Mouse (Mus musculus): ENCODE data around the gene 1700003F12Rik. TPM values are rescaled to one million over a fixed set of nuclear protein-coding genes. Genes with fewer than 3 reads are reported as not detected.
A peak's percentile ranks its signal among the peaks of the same experiment; 100 is the strongest.

The 1700003F12Rik gene
- polyA plus RNA-seq, 1 experiment from 2014 or later = 2.5 TPM

GRCm38 (mm10) chr2:154583906-154584872 is 37.3 kb downstream of the 1700003F12Rik start:
- peak; percentile 79; the same call in 1 of the 2 replicates for ATAC-seq (ENCODE audit: low FRiP score)
- Histone ChIP-seq H3K27me3 (0 out of 2 replicates have a peak, but pooled peaks cover 4% of the 10 kb centered on the region), H3K27ac (peak overlapping the region; percentile 68), H3K4me2 (no peak overlapping the region), H3K36me3 (replicated peaks) (no peaks in the 10 kb centered on the region; the same call in 1 of the 2 replicates), H3K9me3 (no peaks in the 10 kb centered on the region), H3K4me1 (peaks cover 16% of the 10 kb centered on the region), H3K4me3 (replicated peaks) (no peak overlapping the region), H3K9ac (no peak overlapping the region)
- WGBS = 63% methylated on average over 15 of the region's 15 CpGs

GRCm38 (mm10) chr2:154584931-154585601 is 38.2 kb downstream of the 1700003F12Rik start:
- Histone ChIP-seq H3K4me3 (replicated peaks) (no peak overlapping the region), H3K9me3 (no peaks in the 10 kb centered on the region), H3K9ac (no peak overlapping the region), H3K4me2 (no peak overlapping the region), H3K36me3 (replicated peaks) (no peaks in the 10 kb centered on the region; the same call in 1 of the 2 replicates), H3K4me1 (peaks cover 16% of the 10 kb centered on the region), H3K27ac (peak overlapping the region; percentile 68), H3K27me3 (0 out of 2 replicates have a peak, but pooled peaks cover 4% of the 10 kb centered on the region)
- ATAC-seq (ENCODE audit: low FRiP score) = no peak
- 71% methylated on average over 17 of the region's 17 CpGs for WGBS

- Histone ChIP-seq H3K27me3 (0 out of 2 replicates have a peak, but pooled peaks cover 4% of the 10 kb centered on the region), H3K27ac (no peak overlapping the region), H3K9me3 (no peaks in the 10 kb centered on the region), H3K9ac (no peak overlapping the region), H3K4me1 (peaks cover 16% of the 10 kb centered on the region), H3K36me3 (replicated peaks) (no peaks in the 10 kb centered on the region; the same call in 1 of the 2 replicates), H3K4me2 (no peak overlapping the region), H3K4me3 (replicated peaks) (no peak overlapping the region)
- 74% methylated on average over 5 of the region's 5 CpGs for WGBS
- 0 out of 2 replicates have a peak, but pooled peaks have one; percentile 53 for ATAC-seq (ENCODE audit: low FRiP score)
These were observed 39.5 kb downstream of the 1700003F12Rik start for GRCm38 (mm10) chr2:154586405-154586804.

GRCm38 (mm10) chr2:154589051-154589450 is 42.2 kb downstream of the 1700003F12Rik start:
- ATAC-seq (ENCODE audit: low FRiP score) = no peak
- 79% methylated on average over 4 of the region's 4 CpGs for WGBS
- H3K9me3 ChIP-seq = 0 out of 2 replicates have a peak, but pooled peaks cover 4% of the 10 kb centered on the region
- no peak overlapping the region for H3K27ac ChIP-seq
- no peak overlapping the region for H3K9ac ChIP-seq
- H3K27me3 ChIP-seq = no peaks in the 10 kb centered on the region
- peaks cover 13% of the 10 kb centered on the region for H3K4me1 ChIP-seq
- no peaks in the 10 kb centered on the region; the same call in 1 of the 2 replicates for H3K36me3 ChIP-seq (replicated peaks)
- no peak overlapping the region for H3K4me2 ChIP-seq
- no peak overlapping the region for H3K4me3 ChIP-seq (replicated peaks)

- 80% methylated on average over 3 of the region's 3 CpGs for whole genome bisulfite sequencing
- H3K27ac ChIP-seq = no peak overlapping the region
- H3K27me3 ChIP-seq = no peaks in the 10 kb centered on the region
- H3K4me1 ChIP-seq = no peaks in the 10 kb centered on the region
- H3K9ac ChIP-seq = no peak overlapping the region
- 0 out of 2 replicates have a peak, but pooled peaks cover 4% of the 10 kb centered on the region for H3K9me3 ChIP-seq
- H3K4me3 ChIP-seq (replicated peaks) = no peak overlapping the region
- no peaks in the 10 kb centered on the region; the same call in 1 of the 2 replicates for H3K36me3 ChIP-seq (replicated peaks)
- no peak overlapping the region for H3K4me2 ChIP-seq
- no peak for ATAC-seq (ENCODE audit: low FRiP score)
These were observed 44.4 kb downstream of the 1700003F12Rik start for GRCm38 (mm10) chr2:154591239-154591638.

- Histone ChIP-seq H3K36me3 (replicated peaks) (no peaks in the 10 kb centered on the region), H3K4me3 (replicated peaks) (no peak overlapping the region), H3K27ac (no peak overlapping the region), H3K4me1 (no peaks in the 10 kb centered on the region), H3K9ac (no peak overlapping the region), H3K27me3 (no peaks in the 10 kb centered on the region), H3K9me3 (0 out of 2 replicates have a peak, but pooled peaks cover 4% of the 10 kb centered on the region), H3K4me2 (no peak overlapping the region)
- WGBS = 71% methylated on average over 3 of the region's 3 CpGs
- no peak for ATAC-seq (ENCODE audit: low FRiP score)
These were observed 46.1 kb downstream of the 1700003F12Rik start for GRCm38 (mm10) chr2:154593025-154593424.

- Histone ChIP-seq H3K4me1 (no peaks in the 10 kb centered on the region), H3K36me3 (replicated peaks) (no peaks in the 10 kb centered on the region), H3K27ac (no peak overlapping the region), H3K4me2 (no peak overlapping the region), H3K9me3 (0 out of 2 replicates have a peak, but pooled peaks cover 4% of the 10 kb centered on the region), H3K9ac (no peak overlapping the region), H3K27me3 (no peaks in the 10 kb centered on the region), H3K4me3 (replicated peaks) (no peak overlapping the region)
- no peak for ATAC-seq (ENCODE audit: low FRiP score)
- 78% methylated on average over 5 of the region's 5 CpGs for WGBS
These were observed 48.9 kb downstream of the 1700003F12Rik start for GRCm38 (mm10) chr2:154595775-154596174.

- Histone ChIP-seq H3K4me1 (no peaks in the 10 kb centered on the region), H3K9me3 (0 out of 2 replicates have a peak, but pooled peaks cover 4% of the 10 kb centered on the region), H3K27ac (no peak overlapping the region), H3K27me3 (no peaks in the 10 kb centered on the region), H3K4me3 (replicated peaks) (no peak overlapping the region), H3K4me2 (no peak overlapping the region), H3K9ac (no peak overlapping the region), H3K36me3 (replicated peaks) (no peaks in the 10 kb centered on the region)
- 85% methylated on average over 3 of the region's 3 CpGs for WGBS
- ATAC-seq (ENCODE audit: low FRiP score) = no peak
These were observed 50.5 kb downstream of the 1700003F12Rik start for GRCm38 (mm10) chr2:154597399-154597798.

Other genes starting within 250 kb of the 1700003F12Rik start
- not detected in 2 replicates for gene Bpifb9b, start 239.9 kb upstream of the 1700003F12Rik start, polyA plus RNA-seq (2016; fragmentation: Nextera tagmentation; extraction: Ambion mirVana)
- 12.8 and 15.2 TPM in 2 replicates for gene Cdk5rap1, start 174.1 kb upstream of the 1700003F12Rik start, polyA plus RNA-seq (2016; fragmentation: Nextera tagmentation; extraction: Ambion mirVana)
- gene Snta1, start 139.0 kb upstream of the 1700003F12Rik start, polyA plus RNA-seq (2016; fragmentation: Nextera tagmentation; extraction: Ambion mirVana) = 3.9 and 4.2 TPM in 2 replicates
- gene Cbfa2t2, start 110.6 kb upstream of the 1700003F12Rik start, polyA plus RNA-seq (2016; fragmentation: Nextera tagmentation; extraction: Ambion mirVana) = 75.6 and 84.0 TPM in 2 replicates
- gene Actl10, start 4.7 kb downstream of the 1700003F12Rik start, polyA plus RNA-seq (2016; fragmentation: Nextera tagmentation; extraction: Ambion mirVana) = 0.66 and 0.86 TPM in 2 replicates
- gene Necab3, start 11.8 kb downstream of the 1700003F12Rik start, polyA plus RNA-seq (2016; fragmentation: Nextera tagmentation; extraction: Ambion mirVana) = 8.7 and 11.0 TPM in 2 replicates
- gene E2f1, start 22.8 kb downstream of the 1700003F12Rik start, polyA plus RNA-seq (2016; fragmentation: Nextera tagmentation; extraction: Ambion mirVana) = 29.8 and 33.3 TPM in 2 replicates
- 10.4 and 11.2 TPM in 2 replicates for gene Pxmp4, start 56.6 kb downstream of the 1700003F12Rik start, polyA plus RNA-seq (2016; fragmentation: Nextera tagmentation; extraction: Ambion mirVana)
- 1.2 and 1.4 TPM in 2 replicates for gene Zfp341, start 66.2 kb downstream of the 1700003F12Rik start, polyA plus RNA-seq (2016; fragmentation: Nextera tagmentation; extraction: Ambion mirVana)
- not detected in 2 replicates for gene 4930519P11Rik, start 66.4 kb downstream of the 1700003F12Rik start, polyA plus RNA-seq (2016; fragmentation: Nextera tagmentation; extraction: Ambion mirVana)
- 20.9 and 21.8 TPM in 2 replicates for gene Chmp4b, start 104.6 kb downstream of the 1700003F12Rik start, polyA plus RNA-seq (2016; fragmentation: Nextera tagmentation; extraction: Ambion mirVana)
- gene Gm14214, start 222.9 kb downstream of the 1700003F12Rik start, polyA plus RNA-seq (2016; fragmentation: Nextera tagmentation; extraction: Ambion mirVana) = not detected in 2 replicates
- 35.1 and 45.9 TPM in 2 replicates for gene Raly, start 244.0 kb downstream of the 1700003F12Rik start, polyA plus RNA-seq (2016; fragmentation: Nextera tagmentation; extraction: Ambion mirVana)
- 1.5 and 1.7 TPM in 2 replicates for gene a, start 244.3 kb downstream of the 1700003F12Rik start, polyA plus RNA-seq (2016; fragmentation: Nextera tagmentation; extraction: Ambion mirVana)